Mouse (Mus musculus) cerebellum, postnatal 4 days (tissue): ENCODE measurements around the gene Hddc3.
"Not testable (repeated sequence)": the region's sequence is repeated elsewhere in the genome, so short reads cannot be mapped to it uniquely, and the experiment has no call there.

Experiments
- DNase-seq, 2 experiments: peaks; one replicate each; pipeline ENCODE4 v3.0.0; 2022; ENCODE audit warnings: low spot score in 2 of 2, mixed read lengths in 1 of 2

Hddc3 gene

DNA sequence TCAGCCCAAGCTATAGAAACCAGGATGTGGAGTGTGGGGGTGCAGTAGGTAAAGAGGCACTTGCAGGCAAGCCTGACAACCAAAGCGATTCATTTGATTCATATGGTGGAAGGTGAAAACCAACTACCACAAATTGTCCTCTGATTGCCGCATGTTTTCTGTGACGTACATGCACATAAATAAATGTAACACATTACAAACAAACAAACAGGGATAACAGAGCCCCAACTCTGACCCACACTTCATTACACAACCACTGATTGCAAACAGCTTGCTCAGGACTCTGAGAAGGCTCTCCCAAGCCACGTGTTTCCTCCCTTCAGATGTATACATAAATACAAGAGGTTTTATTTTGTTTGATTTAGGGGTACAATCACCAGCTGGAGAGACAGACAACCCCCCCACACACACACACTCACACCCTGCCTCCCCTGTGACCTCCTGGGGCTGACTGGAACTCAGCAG lies 27.1 kb downstream of the Hddc3 start:
- no peak for DNase-seq

- DNase-seq: peak in 1 of 2 experiments; percentile 66
These were observed 27.7 kb downstream of the Hddc3 start for GRCm38 (mm10) chr7:80370649-80371040.

- peak; percentile 74 to 76 for DNase-seq
These were observed 28.3 kb downstream of the Hddc3 start, which contains the start of gene Man2a2 for GRCm38 (mm10) chr7:80371041-80371751. Man2a2 (minus strand) TSS chr7:80371375.

- no peak for DNase-seq
These were observed 29.3 kb downstream of the Hddc3 start for GRCm38 (mm10) chr7:80372166-80372565.

DNA sequence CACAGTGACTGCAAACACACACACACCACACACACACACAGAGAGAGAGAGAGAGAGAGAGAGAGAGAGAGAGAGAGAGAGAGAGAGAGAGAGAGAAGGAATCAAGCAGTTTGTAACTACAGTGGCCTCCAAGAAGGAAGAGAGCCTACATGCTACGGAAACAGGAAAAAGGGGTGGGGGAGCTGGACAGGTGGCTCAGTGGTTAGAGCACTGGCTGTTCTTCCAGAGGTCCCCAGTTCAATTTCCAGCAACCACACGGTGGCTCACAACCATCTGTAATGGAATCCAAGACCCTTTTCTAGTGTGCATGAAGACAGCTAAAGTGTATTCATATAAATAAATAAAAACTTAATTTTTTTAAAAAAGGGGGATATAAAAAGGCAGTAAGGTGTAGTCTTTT lies 29.8 kb downstream of the Hddc3 start:
- DNase-seq: no peak

DNA sequence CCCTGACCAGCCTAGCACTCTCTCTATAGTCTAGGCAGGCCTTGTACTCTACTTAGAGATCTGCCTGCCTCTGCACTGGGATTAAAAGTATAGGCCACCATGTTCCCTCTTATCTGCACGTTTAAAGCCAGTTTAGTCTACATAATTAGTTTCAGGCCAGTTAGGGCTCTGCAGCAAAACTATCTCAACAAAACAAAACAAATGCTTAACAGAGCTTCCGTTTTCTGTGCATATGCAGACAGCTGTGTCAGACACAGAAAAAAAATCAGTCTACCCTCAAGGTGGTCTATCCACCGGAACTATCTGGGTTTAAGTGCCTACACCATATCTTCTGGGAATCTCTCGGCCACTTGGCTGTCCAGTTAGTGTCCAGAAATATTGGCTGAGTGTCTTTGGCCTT lies 30.4 kb downstream of the Hddc3 start:
- DNase-seq: no peak

- DNase-seq: no peak
These were observed 30.9 kb downstream of the Hddc3 start for GRCm38 (mm10) chr7:80373850-80374249.

- no peak for DNase-seq
These were observed 31.4 kb downstream of the Hddc3 start for GRCm38 (mm10) chr7:80374280-80374679.

DNA sequence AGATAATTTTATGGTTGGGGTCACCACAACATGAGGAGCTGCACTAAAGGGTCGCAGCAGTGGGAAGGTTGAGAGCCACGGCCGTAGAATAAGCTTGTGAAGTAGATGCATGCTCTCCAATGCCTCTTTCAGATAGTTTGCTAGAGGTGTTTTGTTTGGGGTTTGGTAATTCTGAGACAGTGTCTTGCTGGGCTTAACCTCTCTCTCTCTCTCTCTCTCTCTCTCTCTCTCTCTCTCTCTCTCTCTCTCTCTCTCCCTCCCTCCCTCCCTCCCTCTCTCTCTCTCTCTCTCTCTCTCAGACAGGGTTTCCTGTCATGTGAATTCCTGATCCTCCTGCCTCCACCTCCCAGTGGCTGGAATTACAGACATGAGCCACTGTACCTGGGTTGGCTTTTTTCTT lies 31.8 kb downstream of the Hddc3 start:
- DNase-seq: no peak

GRCm38 (mm10) chr7:80375376-80376039 lies 32.6 kb downstream of the Hddc3 start:
- no peak for DNase-seq

- DNase-seq: no peak
These were observed 33.3 kb downstream of the Hddc3 start for GRCm38 (mm10) chr7:80376192-80376591.

GRCm38 (mm10) chr7:80377471-80377870 lies 34.6 kb downstream of the Hddc3 start:
- peak; percentile 61 to 79 for DNase-seq

DNA sequence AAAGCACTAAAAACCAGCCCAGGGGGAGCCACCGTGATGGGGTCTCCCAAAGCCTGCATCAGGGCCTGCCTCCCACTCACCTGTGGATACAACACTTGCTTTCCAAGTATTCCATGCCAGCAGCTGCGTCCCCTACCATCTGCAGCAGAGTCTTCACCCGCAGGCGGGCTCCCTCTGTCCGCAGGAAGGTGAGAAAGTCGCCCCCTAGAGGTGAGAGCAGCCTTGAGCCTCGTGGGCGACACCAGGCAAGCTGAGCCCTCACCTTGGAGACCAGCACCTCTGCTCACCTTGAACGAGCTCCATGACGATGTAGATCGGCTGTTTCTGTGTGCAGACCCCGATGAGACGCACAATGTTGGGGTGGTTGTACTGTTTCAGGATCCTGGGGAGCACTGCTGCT lies 36.6 kb downstream of the Hddc3 start:
- no peak for DNase-seq

DNA sequence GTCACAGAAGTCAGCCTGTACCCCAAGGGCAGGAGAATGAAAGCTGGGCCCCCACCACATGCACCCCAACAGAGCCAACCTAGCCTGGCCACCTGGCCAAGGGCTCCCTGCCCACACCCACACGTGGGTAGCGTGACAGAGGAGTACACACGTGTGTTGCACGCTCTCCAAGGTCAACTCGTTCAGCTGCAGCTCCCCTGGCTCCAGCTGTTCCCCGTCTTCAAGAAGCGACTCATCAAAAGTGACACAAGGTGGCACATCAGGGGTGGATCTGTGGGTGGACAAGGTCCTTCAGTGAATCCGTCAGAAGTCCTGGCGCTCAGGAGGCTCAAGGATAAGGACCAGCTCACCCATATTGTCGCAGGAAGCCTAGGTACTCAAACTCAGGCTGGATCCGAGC lies 40.0 kb downstream of the Hddc3 start:
- no peak for DNase-seq

- DNase-seq: peak; percentile 90 to 96
These were observed 43.5 kb downstream of the Hddc3 start for GRCm38 (mm10) chr7:80386235-80386930.

DNA sequence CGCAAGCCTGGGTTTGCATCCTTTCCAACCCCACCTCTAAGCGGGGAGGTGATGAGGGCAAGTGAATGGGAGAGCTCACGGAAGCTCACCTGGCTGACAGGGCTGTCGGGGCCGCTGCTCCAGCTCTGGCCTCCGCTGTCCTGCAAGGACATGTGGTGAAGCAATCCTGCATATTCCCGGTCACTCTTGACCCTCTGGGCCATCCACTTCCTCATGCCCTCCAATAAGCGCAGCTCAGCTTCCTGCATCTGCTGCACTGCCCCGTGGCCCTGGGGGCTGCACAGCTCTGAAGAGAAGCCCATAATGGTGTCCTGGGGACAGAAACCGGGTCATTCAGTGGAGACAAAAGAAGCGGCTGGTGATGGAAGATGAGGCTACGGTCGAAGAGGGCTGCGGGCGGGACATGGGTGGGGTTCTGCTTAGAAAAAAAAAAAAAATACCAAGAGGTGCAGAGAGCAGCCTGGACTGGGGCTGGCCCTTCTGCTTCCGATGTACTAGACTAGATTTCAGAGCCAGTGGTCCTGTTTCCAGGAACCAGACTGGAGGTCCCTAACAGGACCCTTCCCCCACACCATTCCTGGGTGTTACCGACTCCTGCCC lies 44.2 kb downstream of the Hddc3 start:
- DNase-seq: no peak

DNA sequence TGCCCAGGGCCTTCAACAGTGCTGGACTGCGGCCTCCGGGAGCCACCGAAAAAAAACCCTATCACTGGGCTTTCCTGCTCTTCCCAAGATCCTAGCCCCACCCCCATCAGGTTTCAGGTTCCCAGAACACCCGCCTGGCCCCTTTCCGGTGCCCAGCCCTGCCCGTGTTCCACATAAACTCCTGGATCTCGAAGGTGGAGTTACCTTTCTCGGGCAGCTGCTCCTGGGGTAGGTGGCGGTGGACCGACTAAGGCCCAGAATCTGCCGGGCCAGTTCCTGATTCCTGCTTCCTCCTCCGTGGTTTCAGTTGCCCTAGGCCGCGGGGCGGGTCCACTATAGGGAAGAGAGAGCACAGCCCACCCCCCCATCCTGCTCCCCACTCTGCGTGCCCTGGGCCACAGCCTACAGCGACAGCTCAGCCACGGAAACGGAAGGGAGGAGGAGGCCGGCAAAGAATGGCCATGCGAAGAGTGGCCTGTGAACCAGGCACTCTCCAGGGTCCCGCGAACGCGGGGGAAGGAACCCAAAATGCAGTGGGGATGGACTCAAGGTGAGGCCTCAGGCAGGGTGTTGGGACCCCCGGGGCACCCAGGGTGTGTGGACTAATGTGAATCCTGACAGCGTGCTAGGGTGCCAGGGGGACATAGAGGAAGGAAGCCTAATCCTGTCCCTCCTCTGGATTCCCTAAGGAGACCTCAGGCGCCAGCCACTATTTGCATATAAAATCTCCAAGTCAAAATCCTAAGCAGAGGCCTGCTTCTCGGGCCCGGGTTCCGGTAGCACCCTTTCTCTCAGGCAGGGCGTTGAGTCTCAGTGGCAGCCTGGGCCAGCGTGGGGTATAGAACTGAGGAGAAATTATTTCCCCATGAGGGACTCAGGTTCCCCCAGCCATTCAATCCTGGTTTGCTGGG lies 45.0 kb downstream of the Hddc3 start, which contains the start of gene Fes:
Gene Fes (minus strand): TSS at position 314 of the 911 bp plus-strand sequence.
- no peak for DNase-seq

GRCm38 (mm10) chr7:80392119-80392518 lies 49.2 kb downstream of the Hddc3 start:
- no peak for DNase-seq

DNA sequence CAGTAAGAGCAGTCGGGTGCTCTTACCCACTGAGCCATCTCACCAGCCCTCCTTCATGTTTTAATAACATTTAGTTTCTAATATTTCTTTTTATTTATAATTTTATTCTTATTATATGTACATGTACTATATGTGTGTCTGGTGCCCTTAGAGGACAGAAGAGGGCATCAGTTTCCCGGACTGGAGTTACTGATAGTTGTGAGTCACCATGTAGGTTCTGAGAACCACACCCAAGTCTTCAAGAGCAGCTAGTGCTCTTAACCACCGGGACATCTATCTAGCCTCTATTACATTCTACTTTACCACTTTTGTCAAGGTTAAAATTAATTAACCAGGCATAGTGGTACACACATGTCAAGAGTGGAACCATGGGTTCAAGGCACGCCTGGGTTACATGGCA lies 51.7 kb downstream of the Hddc3 start:
- no peak for DNase-seq

GRCm38 (mm10) chr7:80396427-80396826 lies 53.5 kb downstream of the Hddc3 start:
- not testable (repeated sequence) for DNase-seq

- DNase-seq: no peak
These were observed 55.1 kb downstream of the Hddc3 start for GRCm38 (mm10) chr7:80397986-80398385.
